8 mouse cellular contexts compared by ENCODE assay signal in genomic region chr5:36458926-36459325, GRCm38 (mm10). TPM values are rescaled to one million over a fixed set of nuclear protein-coding genes. Genes with fewer than 3 reads are reported as not detected.
DNase-seq lines count a peak whose midpoint lies in the region; TF ChIP-seq lines count a peak whose summit lies in the region.

No protein-coding gene starts in this region.

- TF ChIP-seq CTCF in small intestine, adult 2 months (IDR thresholded peaks at IDR 0.05; ENCODE audit: extremely low read depth, insufficient read length, insufficient replicate concordance, low read depth, low read length): peak; percentile 70; the same call in 1 of the 2 replicates

- 24% methylated on average over 4 of the region's 4 CpGs for WGBS in limb, embryonic 10.5 days
- 8% methylated on average over 4 of the region's 4 CpGs for WGBS in small intestine, adult 2 months

- H3K27ac ChIP-seq in limb, embryonic 10.5 days: no peak overlapping the region
- no peak overlapping the region for H3K27ac ChIP-seq in small intestine, adult 2 months (ENCODE audit: insufficient read depth, low read depth, low read length)

- peaks cover 5% of the 10 kb centered on the region for H3K4me1 ChIP-seq in limb, embryonic 10.5 days
- H3K4me1 ChIP-seq in small intestine, adult 2 months (ENCODE audit: control insufficient read depth, insufficient read depth, insufficient read length, low read length): no peaks in the 10 kb centered on the region; the same call in 1 of the 2 replicates

- H3K9me3 ChIP-seq in limb, embryonic 10.5 days (replicated peaks): no peaks in the 10 kb centered on the region

- DNase-seq in cerebellum, postnatal 10 days: peak; percentile 69 to 81
- DNase-seq in cerebellum, adult 11-12 months: no peak
- DNase-seq in left cerebral cortex, postnatal 25 days (ENCODE audit: low spot score in 2 of 2): peak; percentile 32 to 35
- DNase-seq in left cerebral cortex, postnatal 36 days (ENCODE audit: low spot score in 2 of 2): no peak
- peak; percentile 66 for DNase-seq in brain, adult 2 months (ENCODE audit: low read depth, low spot score)
- DNase-seq in limb, embryonic 10.5 days (ENCODE audit: low spot score): peak; percentile 52
- DNase-seq in ovary, postnatal 14 days (ENCODE audit: low spot score): no peak

- no peak overlapping the region for H3K4me3 ChIP-seq in limb, embryonic 10.5 days
- no peak overlapping the region for H3K4me3 ChIP-seq in small intestine, adult 2 months (ENCODE audit: low read depth, low read length)

- H3K27me3 ChIP-seq in limb, embryonic 10.5 days (ENCODE audit: low read depth, poor library complexity, severe bottlenecking): 0 out of 2 replicates have a peak, but pooled peaks cover 3% of the 10 kb centered on the region
- H3K27me3 ChIP-seq in small intestine, adult 2 months (ENCODE audit: control insufficient read depth, insufficient read depth, low read length): no peaks in the 10 kb centered on the region

- no peaks in the 10 kb centered on the region for H3K36me3 ChIP-seq in limb, embryonic 10.5 days
- no peaks in the 10 kb centered on the region for H3K36me3 ChIP-seq in small intestine, adult 2 months (ENCODE audit: control insufficient read depth, insufficient read depth, low read length)

- intact Hi-C loops in left cerebral cortex, postnatal 25 days (cut with DNase I): no loop called here
- intact Hi-C loops in left cerebral cortex, postnatal 36 days (cut with DNase I): loop anchor here (5.0 kb wide), 1 partner anchor 427 kb away; no protein-coding TSS in a partner anchor

- TF ChIP-seq POLR2A in small intestine, adult 2 months (IDR thresholded peaks at IDR 0.05; ENCODE audit: low read depth, low read length): no peak

RNA-seq across cellular contexts. Expression of gene Grpel1, which starts 5.9 kb away (rescaled TPM):
- total RNA-seq in left cerebral cortex, postnatal 25 days (2021): 10 to 100 TPM; 20.7 to 22.7 TPM
- 10 to 100 TPM; 21.1 to 22.9 TPM for total RNA-seq in left cerebral cortex, postnatal 36 days (2021)
- 60.8 and 67.6 TPM in 2 replicates for polyA plus RNA-seq in limb, embryonic 10.5 days (2016; fragmentation: Nextera tagmentation; extraction: Ambion mirVana)
- polyA plus RNA-seq in small intestine, adult 2 months (2012; rRNA removed): 6.4 and 9.0 TPM in 2 replicates

RNA-seq across cellular contexts. Expression of gene Tada2b, which starts 25.2 kb away (rescaled TPM):
- total RNA-seq in left cerebral cortex, postnatal 25 days (2021): 10 to 100 TPM; 25.1 to 27.1 TPM
- 10 to 100 TPM; 27.8 to 28.2 TPM for total RNA-seq in left cerebral cortex, postnatal 36 days (2021)
- polyA plus RNA-seq in limb, embryonic 10.5 days (2016; fragmentation: Nextera tagmentation; extraction: Ambion mirVana): 1.4 and 1.6 TPM in 2 replicates
- 7.0 and 8.6 TPM in 2 replicates for polyA plus RNA-seq in small intestine, adult 2 months (2012; rRNA removed)

RNA-seq across cellular contexts. Expression of gene Ccdc96, which starts 25.5 kb away (rescaled TPM):
- 1 to 10 TPM; 1.0 to 1.2 TPM for total RNA-seq in left cerebral cortex, postnatal 25 days (2021)
- total RNA-seq in left cerebral cortex, postnatal 36 days (2021): 1 to 10 TPM; 1.0 to 1.1 TPM
- polyA plus RNA-seq in limb, embryonic 10.5 days (2016; fragmentation: Nextera tagmentation; extraction: Ambion mirVana): 0.75 and 0.88 TPM in 2 replicates
- 0.03 TPM in 1 of 2 replicates, not detected in the other for polyA plus RNA-seq in small intestine, adult 2 months (2012; rRNA removed)

Comparison
In these comparisons a context has a peak if more than half of its experiments do, and no peak if none do; other contexts are left out.
1. DNase-seq: peak in cerebellum, postnatal 10 days (2 of 2), left cerebral cortex, postnatal 25 days (2 of 2), brain, adult 2 months (single experiment) and limb, embryonic 10.5 days (single experiment); none in cerebellum, adult 11-12 months (single experiment), left cerebral cortex, postnatal 36 days (0 of 2) and ovary, postnatal 14 days (single experiment).